Comparison of ENCODE assay signal across 22 mouse cellular contexts in genomic region chr6:58101605-58102004, GRCm38 (mm10).
DNase-seq lines count a peak whose midpoint lies in the region; ATAC-seq and TF ChIP-seq lines count a peak whose summit lies in the region.
"Had no signal": no experiment of that assay in that cellular context is flagged by ENCODE, and none has a peak within 500 bp of the region (broad histone marks: within the 10 kb centered on the region; RNA-seq: fewer than 3 reads in every experiment).

No protein-coding gene starts in this region.

- no peak overlapping the region for H3K9ac ChIP-seq in kidney, postnatal 0 days (ENCODE audit: low read depth, low read length)
- H3K9ac ChIP-seq in forebrain, postnatal 0 days = no peak overlapping the region
- H3K9ac ChIP-seq: heart, embryonic 13.5 days; hindbrain, embryonic 15.5 days; midbrain, embryonic 12.5 days; neural tube, embryonic 12.5 days had no signal

- no peaks in the 10 kb centered on the region for H3K36me3 ChIP-seq in kidney, postnatal 0 days (ENCODE audit: insufficient read depth, low read length)
- H3K36me3 ChIP-seq in forebrain, postnatal 0 days (ENCODE audit: insufficient read depth) = no peaks in the 10 kb centered on the region
- H3K36me3 ChIP-seq: heart, embryonic 13.5 days; hindbrain, embryonic 15.5 days; midbrain, embryonic 12.5 days; neural tube, embryonic 12.5 days had no signal

- no peak for DNase-seq in kidney, postnatal 0 days (ENCODE audit: low spot score)
- no peak for DNase-seq in kidney, postnatal 10 days
- DNase-seq in 416B (ENCODE audit: low read depth) = peak; percentile 29
- DNase-seq in ES-CJ7 (ENCODE audit: low read depth, low spot score) = peak; percentile 53
- DNase-seq in frontal cortex, postnatal 36 days (ENCODE audit: low spot score in 2 of 2) = no peak
- no peak for DNase-seq in forebrain, postnatal 0 days
- DNase-seq: adrenal gland, adult 8-10 months; cerebellum, adult 9-11 months; gastrocnemius, postnatal 36 days; heart, postnatal 36 days; kidney, adult 11 months; left cerebral cortex, postnatal 4 days; liver; lung, adult 18-20 months; lung, postnatal 36 days; thymus, postnatal 36 days had no signal

- no peaks in the 10 kb centered on the region for H3K27me3 ChIP-seq in kidney, postnatal 0 days (ENCODE audit: insufficient read depth, low read length)
- no peaks in the 10 kb centered on the region for H3K27me3 ChIP-seq in forebrain, postnatal 0 days (ENCODE audit: insufficient read depth, low read length)
- H3K27me3 ChIP-seq: heart, embryonic 13.5 days; hindbrain, embryonic 15.5 days; midbrain, embryonic 12.5 days; neural tube, embryonic 12.5 days had no signal

- H3K4me2 ChIP-seq in kidney, postnatal 0 days (ENCODE audit: low read length) = no peak overlapping the region
- H3K4me2 ChIP-seq in forebrain, postnatal 0 days (ENCODE audit: low read depth) = no peak overlapping the region
- H3K4me2 ChIP-seq: heart, embryonic 13.5 days; hindbrain, embryonic 15.5 days; midbrain, embryonic 12.5 days; neural tube, embryonic 12.5 days had no signal

- H3K27ac ChIP-seq in kidney, postnatal 0 days = no peak overlapping the region
- no peak overlapping the region for H3K27ac ChIP-seq in forebrain, postnatal 0 days (ENCODE audit: low read depth, low read length)
- H3K27ac ChIP-seq: heart, embryonic 13.5 days; hindbrain, embryonic 15.5 days; midbrain, embryonic 12.5 days; neural tube, embryonic 12.5 days had no signal

- 36% methylated on average over 1 of the region's 1 CpGs for WGBS in kidney, postnatal 0 days
- WGBS in forebrain, postnatal 0 days = 43% methylated on average over 1 of the region's 1 CpGs

- TF ChIP-seq CTCF in kidney, postnatal 0 days (IDR thresholded peaks at IDR 0.05; ENCODE audit: low read depth) = peak; percentile 45; the same call in 1 of the 2 replicates
- no peak for TF ChIP-seq CTCF in forebrain, postnatal 0 days (IDR thresholded peaks at IDR 0.05; ENCODE audit: low read depth)

- ATAC-seq in kidney, postnatal 0 days (replicated peaks; ENCODE audit: low FRiP score, low read depth) = no peak
- ATAC-seq in common myeloid progenitor, adult 5-6 weeks (replicated peaks; ENCODE audit: low read depth, poor library complexity, severe bottlenecking) = peak; percentile 66; the same call in 1 of the 2 replicates
- no peak for ATAC-seq in forebrain, postnatal 0 days
- no peak for ATAC-seq in megakaryocyte, adult 5-6 weeks (ENCODE audit: poor library complexity, severe bottlenecking)

- no peak overlapping the region for H3K4me3 ChIP-seq in kidney, postnatal 0 days (replicated peaks; ENCODE audit: low read depth, low read length)
- H3K4me3 ChIP-seq in forebrain, postnatal 0 days (ENCODE audit: low read depth, low read length) = no peak overlapping the region
- H3K4me3 ChIP-seq: heart, embryonic 13.5 days; hindbrain, embryonic 15.5 days; midbrain, embryonic 12.5 days; neural tube, embryonic 12.5 days had no signal

- H3K9me3 ChIP-seq in kidney, postnatal 0 days (replicated peaks; ENCODE audit: low read length) = no peaks in the 10 kb centered on the region
- H3K9me3 ChIP-seq in forebrain, postnatal 0 days (ENCODE audit: low read length) = no peaks in the 10 kb centered on the region
- H3K9me3 ChIP-seq: heart, embryonic 13.5 days; hindbrain, embryonic 15.5 days; midbrain, embryonic 12.5 days; neural tube, embryonic 12.5 days had no signal

- H3K4me1 ChIP-seq in kidney, postnatal 0 days (replicated peaks; ENCODE audit: insufficient read depth, low read length) = no peaks in the 10 kb centered on the region
- no peaks in the 10 kb centered on the region for H3K4me1 ChIP-seq in forebrain, postnatal 0 days (ENCODE audit: insufficient read depth)
- H3K4me1 ChIP-seq: heart, embryonic 13.5 days; hindbrain, embryonic 15.5 days; midbrain, embryonic 12.5 days; neural tube, embryonic 12.5 days had no signal

Comparison
In these comparisons a context has a peak if more than half of its experiments do, and no peak if none do; other contexts are left out.
1. DNase-seq: peak in 416B (single experiment) and ES-CJ7 (single experiment); none in kidney, postnatal 0 days (single experiment), kidney, postnatal 10 days (single experiment), frontal cortex, postnatal 36 days (0 of 2) and forebrain, postnatal 0 days (single experiment).